Mouse (Mus musculus) adipocyte (in vitro differentiated cells): ENCODE results near the gene Git2.
A peak's percentile ranks its signal among the peaks of the same experiment; 100 is the strongest.

ENCODE experiments used
- DNase-seq: peaks from one replicate; pipeline ENCODE4 v3.0.0-alpha.2; 2016; ENCODE audit warnings: low spot score

Git2 gene

DNA sequence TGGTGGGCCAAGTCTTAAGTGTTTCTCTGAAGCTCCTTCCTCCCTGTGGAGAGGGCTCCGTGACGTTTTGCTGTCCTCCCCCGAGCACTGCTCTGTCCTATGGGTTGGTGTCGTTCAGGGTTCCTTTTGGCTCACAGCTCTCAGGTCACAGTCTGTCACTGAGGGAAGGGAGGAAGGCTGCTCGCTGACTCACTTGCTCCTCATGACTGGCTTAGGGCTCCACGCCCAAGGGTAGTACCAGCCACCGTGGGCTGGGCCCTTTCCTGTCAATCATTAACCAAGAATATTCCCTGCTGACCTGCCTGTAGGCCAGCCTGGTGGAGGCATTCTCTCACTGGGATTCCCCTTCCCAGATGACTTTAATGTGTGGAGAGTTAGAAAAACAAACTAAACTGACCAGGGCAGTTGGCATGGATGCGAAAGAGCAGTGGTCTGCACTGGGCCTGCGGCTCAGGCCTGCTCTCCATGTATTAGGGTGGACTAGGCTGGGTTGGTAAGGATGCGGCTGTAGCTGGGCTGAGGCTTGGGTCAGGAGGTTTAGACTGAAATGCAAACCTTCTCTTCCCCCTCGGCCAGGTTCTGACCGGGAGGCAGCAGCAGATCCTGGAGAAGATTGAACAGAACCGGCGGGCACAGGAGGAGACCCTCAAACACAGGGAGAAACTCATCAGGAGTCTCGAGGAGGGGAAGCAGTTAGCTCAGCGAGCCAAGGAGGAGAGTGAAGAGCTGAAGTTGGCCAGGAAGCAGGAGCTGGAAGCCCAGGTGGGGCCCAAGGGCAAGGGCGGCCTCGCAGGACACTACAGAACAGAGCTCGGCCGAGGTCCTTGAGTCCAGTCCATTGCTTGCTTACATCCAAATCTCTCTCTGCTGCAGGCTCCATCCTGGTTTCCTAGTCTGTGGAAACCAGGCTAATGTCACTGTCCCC is 56.1 kb downstream of the Git2 start:
- peak; percentile 74 for DNase-seq

DNA sequence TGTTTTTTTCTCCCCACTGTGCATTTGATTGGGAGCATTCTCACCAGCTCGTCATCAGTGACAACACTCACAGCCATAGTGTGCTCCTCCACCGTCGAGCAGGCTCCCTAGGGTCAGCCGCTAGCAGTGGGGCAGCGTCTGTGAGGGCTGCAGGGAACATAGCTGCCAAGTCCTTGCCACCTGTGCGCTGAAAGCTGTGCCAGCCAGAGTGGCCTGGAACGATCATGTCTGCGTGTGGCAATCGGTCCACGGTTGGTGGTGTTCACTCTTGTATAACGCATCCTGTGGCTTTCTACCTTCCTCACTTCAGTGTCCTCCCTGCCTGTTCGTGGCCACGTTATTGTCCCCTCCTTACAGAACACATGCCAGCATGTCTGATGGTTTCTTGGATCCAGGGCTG is 56.8 kb downstream of the Git2 start:
- no peak for DNase-seq

DNA sequence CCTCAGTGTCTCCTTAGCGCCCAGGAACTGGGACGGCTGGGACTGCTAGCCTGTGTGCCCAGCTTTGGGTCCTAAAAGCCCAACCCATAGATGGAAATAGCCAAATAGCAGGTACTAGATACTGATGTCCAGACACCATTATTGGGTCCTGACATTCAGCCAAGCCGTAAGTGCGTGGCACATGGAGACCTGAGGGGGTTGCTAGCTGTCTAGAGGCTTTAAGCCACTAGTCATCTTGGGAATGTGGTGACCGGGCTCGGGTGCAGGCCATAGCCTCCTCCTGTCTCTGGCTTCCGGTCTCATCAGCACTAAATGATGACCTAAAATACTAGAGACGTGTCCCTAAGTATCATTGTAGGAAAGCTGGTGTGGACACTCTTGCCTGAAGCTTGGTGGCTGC is 57.4 kb downstream of the Git2 start:
- no peak for DNase-seq

DNA sequence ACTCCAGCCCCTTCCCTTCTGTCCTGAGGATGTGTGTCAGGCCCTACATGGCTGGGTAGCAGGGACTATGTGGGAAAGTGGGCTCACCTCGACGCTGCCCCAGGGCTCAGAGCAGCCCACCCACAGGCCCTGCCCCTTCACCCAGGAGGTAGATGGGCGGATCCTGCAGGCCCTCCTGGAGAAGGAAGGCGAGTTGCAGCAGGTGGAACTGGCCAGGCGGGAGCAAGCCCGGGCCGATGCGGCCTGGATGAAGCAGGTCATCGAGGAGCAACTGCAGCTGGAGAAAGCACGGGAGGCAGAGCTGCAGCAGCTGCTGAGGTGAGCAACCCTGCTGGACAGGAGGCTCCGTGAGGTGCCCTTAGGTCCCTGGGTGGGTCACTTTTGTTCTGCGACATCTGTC is 58.0 kb downstream of the Git2 start:
- DNase-seq: no peak

DNA sequence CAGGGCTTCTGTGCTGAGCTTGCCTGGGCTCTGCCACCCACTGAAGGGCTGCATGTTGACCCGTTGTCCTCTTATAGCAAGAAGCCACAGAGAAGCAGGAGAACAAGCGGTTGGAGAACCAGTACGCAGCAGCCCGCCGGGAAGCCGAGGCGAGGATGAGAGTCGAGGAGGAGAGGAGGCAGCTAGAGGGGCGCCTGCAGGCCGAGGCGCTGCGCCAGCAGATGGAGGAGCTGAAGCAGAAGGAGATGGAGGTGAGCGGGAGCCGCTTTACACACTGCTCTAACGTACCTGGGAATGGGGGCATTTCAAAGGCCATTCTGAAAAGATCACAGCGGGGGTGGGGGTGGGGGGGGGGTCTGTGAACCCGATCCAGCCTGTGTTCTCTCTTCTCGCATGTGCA is 60.8 kb downstream of the Git2 start:
- DNase-seq: no peak

DNA sequence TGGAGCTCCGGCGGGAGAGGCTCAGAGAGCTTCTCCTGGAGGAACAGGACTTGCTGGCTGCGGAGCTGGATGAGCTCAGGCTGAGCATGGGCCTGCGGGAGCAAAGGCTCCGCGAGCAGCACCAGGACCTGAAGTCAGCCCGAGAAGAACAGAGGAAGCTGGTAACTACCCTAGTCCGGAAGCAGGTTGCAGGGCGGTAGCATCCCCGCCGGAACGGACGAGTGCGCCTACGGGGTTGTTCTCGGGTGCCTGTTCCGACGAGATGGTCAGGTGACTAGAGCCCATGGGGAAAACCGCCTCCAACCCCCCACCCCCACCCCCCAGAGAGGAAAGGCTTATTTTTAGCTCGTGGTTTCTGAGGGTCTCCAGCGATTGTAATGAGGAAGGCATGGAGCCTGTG is 66.0 kb downstream of the Git2 start:
- DNase-seq: no peak

DNA sequence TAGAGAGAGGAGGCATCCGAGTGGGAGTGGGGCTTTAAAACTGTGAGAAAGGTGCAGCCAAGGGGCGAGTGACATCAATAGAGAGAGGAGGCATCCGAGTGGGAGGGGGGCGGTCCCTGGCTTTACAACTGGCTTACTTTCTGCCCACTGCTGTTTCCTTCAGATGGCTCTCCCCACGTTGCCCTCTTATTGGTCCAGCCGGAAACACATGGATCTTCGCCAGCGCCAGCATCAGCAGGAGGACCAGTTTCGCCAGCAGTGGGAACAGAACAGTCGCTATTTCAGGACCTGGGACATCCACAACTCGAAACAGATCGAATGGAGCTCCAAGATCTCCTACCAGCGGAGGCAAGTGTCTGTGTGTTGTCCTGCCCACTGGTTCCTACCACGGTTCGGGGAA is 66.8 kb downstream of the Git2 start:
- DNase-seq: no peak

DNA sequence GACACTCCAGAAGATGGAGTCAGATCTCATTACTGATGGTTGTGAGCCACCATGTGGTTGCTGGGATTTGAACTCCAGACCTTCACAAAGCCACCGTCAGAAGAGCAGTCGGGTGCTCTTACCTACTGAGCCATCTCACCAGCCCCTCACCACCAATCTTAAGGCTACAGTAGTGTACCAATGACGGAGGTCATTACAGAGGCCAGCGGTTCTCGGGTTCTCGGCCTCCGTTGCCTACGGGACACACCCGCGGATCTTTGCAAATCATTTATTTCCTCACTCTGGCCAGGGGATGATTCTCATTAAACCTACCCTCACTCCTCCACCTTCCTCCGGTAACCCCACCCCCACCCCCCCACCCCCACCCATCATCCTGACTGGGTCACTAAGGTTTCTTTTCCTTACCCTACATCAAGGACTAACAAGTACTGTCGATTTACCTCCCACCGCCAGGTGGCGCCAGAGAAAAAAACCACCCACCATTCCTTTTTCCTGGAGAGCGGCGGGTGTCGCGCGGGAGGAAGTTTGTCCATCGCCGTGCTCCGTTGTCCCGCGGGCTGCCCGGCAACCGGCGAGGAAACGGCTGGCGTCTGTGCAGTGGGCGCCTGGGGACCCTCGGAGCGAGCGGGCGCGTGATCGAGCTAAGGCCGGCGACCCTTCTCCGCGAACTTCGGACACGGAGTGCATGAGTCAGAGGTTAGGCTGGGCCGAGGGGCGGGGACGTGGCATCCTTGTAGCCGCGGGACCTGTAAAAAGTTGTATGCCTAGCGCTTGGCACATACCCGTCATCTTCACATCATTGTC is 67.8 kb downstream of the Git2 start, which contains the start of gene Tchp:
Gene Tchp (plus strand): TSS at position 496 of the 804 bp plus-strand sequence.
- peak; percentile 96 for DNase-seq

DNA sequence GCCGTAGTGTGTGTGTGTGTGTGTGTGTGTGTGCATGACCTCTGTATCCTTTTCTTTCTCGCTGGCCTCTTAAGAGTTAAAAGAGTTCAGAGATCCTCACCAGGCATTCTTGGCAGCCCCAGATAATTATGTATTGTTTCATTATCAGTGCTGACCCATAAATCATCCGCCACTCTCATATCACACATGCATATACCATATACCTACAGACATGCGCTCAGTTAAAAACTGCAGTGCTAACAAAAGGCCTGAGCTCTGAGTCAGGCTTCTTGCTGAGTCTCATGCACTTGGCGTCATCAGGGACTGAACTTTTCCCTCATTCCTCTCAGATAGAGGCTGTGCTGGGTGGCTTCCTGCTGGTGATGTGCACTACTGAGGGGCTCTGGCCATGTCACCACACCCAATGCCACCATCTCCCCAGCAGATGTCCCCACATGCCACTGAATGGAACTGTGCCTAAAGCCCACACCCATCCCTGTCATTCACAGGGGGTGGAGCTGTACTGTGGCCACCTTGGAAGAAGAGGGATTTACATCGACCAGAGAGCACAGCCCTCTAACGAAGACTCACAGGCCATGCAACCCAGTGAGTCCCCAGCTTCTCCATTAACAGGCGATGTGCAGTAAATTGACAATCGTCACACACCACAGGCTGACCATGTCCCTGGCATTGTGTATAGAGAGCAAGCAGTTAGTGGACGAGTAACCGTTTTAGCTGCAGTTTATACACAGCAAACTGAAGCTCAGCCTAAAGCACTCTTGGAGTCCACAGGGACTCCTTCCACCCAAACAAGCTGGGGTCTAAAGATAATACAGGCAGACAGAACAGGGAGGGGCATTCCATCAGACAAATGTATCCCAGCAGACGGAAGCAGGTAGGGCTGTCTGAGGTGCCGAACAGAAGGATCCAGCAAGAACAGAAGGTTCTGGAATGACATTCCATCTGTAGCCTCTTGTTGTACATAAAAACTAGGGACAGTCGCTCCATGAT is 72.6 kb downstream of the Git2 start:
- peak; percentile 72 for DNase-seq

DNA sequence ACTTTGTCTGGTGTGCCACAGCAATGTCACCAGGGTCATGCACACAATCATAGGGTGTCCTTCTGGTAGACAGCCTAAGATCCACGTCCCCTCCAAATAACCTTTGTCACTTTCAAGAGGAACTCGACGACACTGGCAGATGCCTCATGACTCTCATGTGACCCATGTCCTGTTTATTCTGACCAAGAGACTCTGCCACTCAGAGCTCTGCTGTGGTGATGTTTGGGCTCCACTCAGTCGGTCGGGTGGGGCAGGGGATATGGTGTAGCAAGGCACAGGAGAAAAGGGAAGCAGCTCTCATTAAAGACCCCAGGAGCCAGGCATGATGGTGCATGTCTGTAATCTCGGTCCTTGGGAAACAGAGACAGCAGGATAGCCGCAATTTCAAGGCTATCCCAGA is 76.3 kb downstream of the Git2 start:
- DNase-seq: peak; percentile 31

DNA sequence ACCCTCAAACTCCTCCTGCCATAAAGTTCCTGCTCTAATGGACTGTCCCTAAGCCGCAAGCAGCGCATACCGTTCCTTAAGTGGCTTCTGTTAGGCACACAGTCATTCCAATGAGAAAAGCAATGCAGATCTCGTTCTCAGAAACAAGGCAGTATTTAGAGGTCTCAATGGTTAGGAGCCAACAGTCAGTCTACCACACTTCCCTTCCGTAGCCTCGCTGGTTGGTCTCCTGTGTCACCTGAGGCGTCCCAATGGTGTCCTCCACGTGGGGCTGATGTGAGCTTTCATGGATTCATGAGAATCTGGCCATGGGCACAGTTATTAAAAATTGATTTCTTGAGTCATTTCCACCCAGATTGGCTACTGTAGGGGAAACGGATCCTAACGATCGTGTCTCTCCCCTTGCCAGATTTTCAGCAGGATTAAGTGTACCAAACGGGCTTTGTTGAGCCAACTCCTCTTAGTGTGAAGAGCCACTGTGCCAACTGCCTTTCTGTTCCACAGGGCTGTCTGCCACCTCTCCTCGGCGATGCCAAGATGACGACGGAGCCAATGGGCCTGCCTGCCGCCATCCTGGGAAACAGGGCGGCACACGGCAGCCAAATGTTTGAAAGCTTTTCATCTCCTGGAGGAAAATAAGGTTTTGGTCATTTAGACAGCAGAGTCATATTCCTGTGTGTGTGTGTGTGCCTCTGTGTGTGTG is 77.1 kb downstream of the Git2 start:
- peak; percentile 78 for DNase-seq

DNA sequence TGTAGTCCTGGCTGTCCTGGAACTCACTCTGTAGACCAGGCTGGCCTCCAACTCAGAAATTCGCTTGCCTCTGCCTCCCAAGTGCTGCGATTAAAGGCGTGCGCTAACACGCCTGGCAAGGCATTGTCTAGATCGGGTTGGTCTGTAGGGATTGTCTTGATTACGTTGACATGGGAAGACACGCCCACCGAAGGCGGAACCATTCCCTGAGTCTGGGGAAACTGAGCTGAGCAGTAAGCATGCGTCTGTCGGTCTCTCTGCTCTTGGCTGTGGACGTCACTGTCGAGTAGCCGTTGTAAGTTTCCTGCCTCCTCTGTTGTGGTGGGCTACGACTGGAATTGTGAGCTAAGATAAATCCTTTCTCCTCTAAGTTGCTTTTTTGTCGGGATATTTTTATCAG is 78.4 kb downstream of the Git2 start:
- no peak for DNase-seq

DNA sequence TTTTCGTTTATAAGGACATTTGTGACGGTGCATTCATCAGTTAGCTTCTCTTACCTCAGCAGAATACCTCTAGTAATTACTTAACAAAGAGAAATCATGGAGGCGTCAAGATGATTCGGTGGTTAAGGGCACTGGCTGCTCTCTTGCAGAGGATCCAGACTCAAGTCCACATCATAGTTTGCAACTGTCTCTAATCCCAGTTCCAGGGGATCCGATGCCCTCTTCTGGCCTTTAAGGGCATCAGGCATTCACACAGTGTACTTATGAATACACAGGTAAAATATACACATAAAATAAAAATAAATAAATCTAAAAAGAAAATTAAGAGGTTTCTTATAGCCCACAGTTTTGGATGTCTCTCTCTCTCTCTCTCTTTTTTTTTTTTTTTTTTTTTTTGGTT is 79.5 kb downstream of the Git2 start:
- DNase-seq: no peak

DNA sequence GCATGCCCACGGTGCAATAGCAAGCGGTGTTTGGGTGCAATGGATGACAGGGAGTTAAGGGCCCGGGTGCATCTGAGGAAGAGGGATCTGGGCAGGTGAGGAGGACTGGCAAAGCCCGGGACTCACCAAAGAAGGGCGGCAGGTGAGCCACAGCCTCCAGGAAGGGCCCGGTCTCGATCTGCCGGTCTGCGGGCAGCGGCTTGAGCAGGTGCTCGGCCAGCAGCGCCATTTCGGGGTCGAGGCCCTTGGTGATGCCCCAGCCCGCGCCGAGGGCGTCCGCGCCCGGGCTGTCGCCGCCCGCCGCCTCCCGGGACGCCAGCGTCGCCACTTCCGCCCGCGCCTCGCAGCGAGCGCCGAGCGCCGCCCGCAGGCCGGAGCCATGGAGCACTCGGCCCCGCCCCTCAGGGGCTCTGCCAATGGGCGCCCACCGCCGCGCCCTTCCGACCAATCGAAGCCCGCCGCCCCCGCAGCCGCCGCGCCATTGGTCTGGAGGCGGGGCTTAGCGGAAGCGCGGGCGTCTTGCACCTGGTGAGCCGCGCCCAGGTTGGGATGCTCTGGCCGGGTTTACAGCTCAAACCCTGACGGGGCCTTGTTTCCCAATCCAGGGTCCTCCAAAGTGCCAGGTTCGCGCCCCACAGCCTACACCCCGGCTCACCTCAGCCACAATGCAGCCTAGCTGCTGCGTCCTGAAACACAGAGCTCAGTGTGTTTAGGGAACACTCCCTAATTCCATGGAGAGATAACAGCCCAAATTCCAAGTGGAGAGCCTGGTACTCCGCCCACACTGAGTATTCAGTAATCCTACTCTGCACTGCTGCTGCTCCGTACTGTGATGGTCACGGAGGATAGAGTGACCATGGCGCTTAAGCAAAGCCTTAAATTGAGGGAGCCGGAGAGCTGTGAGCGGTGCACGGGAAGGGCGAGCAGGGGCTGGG is 84.4 kb downstream of the Git2 start, which contains the start of gene Gltp:
Gene Gltp (minus strand): TSS at position 352 of the 935 bp plus-strand sequence.
- peak; percentile 92 for DNase-seq

DNA sequence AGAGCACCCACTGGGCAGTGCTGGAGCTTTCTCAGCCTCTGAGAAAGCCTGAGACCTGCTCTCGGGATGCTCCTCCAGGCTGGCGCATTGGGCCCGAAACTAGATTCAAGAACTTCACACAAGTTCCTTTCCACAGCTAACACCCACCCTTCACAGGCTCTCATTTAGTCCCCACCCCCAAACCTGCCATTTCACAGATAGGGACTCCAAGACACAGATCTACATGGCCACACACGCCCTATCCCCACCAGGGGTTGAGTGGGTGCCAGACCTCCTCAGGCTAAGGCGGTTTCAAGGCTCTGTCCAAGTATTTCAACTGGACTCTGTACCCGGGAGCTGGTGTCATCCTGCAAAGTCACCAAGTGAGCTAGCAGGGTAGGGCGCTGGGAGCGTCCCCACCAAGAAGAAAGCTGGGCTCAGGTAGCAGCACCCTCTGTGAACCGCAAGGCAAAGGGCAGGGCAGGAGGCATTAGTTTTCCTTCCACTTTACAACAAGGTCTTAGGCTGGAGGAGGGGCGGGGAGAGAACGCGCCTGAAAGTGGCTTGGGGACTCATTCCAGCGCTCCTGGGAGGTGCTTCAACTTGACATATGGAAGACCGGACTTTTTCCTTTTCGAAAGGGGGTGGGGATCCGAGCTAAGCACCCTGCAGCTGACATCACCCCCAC is 85.5 kb downstream of the Git2 start:
- DNase-seq: peak; percentile 33

DNA sequence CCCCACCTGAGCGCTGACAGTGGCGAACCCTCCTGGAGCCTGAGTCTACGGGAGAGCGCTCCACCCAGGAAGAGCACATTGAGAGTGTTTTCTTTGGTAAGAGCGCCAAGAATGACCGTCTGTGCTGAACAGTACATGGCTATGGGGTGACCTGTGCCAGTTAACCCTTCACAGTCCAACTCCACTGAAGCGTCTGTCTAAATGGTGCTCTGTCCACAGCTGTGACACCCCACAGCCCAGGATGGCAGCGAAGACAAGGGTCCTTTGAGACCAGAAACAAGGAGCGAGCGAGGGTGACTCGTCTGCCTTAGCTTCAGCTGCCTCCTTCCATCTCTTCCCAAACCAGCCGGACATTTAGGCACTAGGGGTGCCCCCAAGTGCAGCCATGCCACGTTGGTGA is 86.6 kb downstream of the Git2 start:
- no peak for DNase-seq

DNA sequence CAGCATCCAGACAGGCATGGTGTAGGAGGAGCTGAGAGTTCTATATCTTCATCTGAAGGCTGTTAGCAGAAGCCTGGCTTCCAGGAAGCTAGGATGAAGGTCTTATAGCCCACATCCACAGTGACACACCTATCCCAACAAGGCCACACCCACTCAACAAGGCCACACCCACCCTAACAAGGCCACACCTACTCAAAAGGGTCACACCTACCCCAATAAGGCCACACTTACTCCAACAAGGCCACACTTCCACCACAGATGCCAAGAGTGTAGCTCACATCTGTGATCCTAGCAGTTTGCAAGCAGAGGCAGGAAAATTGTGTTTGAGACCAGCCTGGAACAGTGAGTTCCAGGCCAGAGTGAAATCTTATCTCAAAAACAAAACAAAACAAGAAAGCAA is 87.4 kb downstream of the Git2 start:
- DNase-seq: peak; percentile 51

DNA sequence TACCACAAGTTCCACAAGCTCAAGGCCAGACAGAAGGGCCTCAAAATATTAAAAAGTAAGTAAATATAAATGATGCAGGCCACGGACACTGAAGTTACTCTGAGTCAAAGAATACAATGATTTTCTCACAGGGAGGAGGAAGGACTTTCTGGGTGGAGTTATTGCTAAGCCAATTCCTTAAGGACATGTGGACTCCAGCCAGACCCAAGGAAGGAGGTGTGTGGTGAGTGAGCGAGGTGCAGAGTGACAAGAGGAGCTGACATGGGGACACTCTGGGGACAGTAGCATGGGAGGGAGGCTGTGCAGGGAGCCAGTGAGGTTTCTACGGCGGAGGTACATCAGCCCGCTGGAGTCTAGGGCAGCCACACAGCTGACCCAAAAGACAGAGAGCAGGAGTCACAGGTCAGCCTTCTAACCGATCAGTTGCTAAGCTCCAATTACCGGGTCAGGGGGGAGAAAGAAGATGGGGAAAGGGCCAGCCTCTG is 88.5 kb downstream of the Git2 start:
- peak; percentile 55 for DNase-seq

DNA sequence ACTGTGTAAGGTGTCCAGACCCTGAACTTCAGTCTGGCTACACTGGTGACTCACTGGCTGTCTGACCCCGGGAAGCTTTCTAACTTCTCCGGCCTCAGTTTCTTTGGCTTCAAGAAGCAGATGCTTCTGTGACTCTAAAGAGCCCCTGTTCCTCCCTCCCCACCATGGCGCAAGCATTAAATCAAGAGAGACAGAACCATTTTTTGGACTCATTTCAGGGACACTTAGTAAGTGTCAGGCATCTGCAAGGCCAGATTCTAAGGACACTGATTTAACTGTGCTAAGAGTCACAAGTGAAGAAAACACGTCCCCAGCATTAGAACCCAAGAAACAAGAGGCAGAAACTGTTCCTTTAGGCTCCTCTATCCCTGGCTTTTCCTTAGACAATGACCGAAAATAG is 89.3 kb downstream of the Git2 start:
- peak; percentile 67 for DNase-seq
